Mouse (Mus musculus): ENCODE measurements around the gene Itpr2. TPM values are rescaled to one million over a fixed set of nuclear protein-coding genes. Genes with fewer than 3 reads are reported as not detected.

The Itpr2 gene
- polyA plus RNA-seq, 1 experiment, result 35.0 TPM

DNA sequence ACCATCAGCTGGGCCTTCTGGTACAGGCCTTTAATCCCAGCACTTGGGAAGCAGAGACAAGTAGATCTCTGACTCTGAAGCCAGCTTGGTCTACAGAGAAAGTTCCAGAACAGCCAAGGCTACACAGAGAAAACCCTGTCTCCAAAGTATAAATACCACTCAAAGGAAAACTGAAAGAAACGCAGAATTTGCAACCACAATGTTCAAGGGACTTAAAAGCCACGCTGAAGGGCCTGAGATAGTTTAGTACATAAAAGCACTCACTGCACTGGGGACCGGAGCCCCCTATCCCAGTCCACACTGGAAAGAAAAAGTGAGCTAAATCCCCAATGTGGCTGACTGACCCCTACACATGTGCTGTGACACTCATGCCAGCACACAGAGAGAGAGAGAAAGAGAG, 4.6 kb downstream of the Itpr2 start:
- no peak overlapping the region for H3K4me3 ChIP-seq (ENCODE audit: insufficient read depth, low read depth, low read length)
- 0 out of 2 replicates have a peak overlapping the region, but pooled peaks have one; percentile 32 for H3K27ac ChIP-seq (replicated peaks; ENCODE audit: low read depth, low read length)
- H3K4me1 ChIP-seq (ENCODE audit: control insufficient read depth, insufficient read depth, insufficient read length, low read length), result peaks cover 43% of the 10 kb centered on the region

DNA sequence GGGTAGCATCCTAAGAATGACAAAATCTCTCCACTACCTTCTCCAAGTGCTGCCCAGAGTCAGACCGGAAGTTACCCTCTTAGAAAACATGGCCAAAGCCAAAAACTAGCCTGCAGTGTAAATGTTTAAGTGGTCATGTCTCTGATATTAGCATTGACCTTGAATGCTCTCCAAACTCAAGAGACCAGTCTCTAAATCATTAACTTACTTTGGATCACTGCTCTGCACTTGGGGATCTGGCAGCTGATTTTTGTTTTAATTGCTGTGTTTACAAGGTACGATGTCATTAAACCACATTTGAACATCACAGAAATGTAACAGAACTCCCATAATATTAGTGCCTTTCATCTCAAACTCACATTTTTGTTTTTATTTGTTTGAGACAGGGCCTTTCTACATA, 10.3 kb downstream of the Itpr2 start:
- Histone ChIP-seq H3K4me1 (ENCODE audit: control insufficient read depth, insufficient read depth, insufficient read length, low read length) (peaks cover 35% of the 10 kb centered on the region), H3K27ac (replicated peaks; ENCODE audit: low read depth, low read length) (no peak overlapping the region), H3K4me3 (ENCODE audit: insufficient read depth, low read depth, low read length) (no peak overlapping the region)

DNA sequence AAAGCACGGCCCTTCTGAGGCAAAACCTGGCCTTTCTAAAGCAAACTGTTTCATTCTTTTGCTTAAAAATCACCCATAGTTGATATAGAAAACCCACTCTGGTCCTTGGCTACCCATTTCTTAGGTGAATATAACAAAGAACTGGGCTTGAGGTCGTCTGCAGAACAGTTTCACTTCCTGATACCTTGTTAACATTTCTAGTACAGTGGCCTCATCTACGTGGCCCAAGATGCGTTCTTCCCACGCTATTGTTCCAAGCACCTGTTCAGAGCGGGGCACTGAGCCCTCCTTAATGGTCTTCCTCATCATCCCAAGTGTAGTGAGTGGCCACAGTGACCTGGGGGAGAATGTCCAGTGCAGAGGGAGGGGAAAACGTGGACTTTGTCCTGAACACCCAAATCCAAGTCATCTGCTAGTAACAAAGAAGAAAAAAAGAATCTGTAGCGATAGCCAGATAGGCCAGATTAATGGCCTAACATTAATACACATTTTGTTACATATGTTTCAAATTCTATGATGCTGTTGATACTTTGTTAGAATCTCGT, 11.5 kb downstream of the Itpr2 start:
- no peak overlapping the region for H3K27ac ChIP-seq (replicated peaks; ENCODE audit: low read depth, low read length)
- no peak overlapping the region for H3K4me3 ChIP-seq (ENCODE audit: insufficient read depth, low read depth, low read length)
- peaks cover 32% of the 10 kb centered on the region for H3K4me1 ChIP-seq (ENCODE audit: control insufficient read depth, insufficient read depth, insufficient read length, low read length)

- Histone ChIP-seq H3K4me1 (ENCODE audit: control insufficient read depth, insufficient read depth, insufficient read length, low read length) (peaks cover 27% of the 10 kb centered on the region), H3K4me3 (ENCODE audit: insufficient read depth, low read depth, low read length) (no peak overlapping the region), H3K27ac (replicated peaks; ENCODE audit: low read depth, low read length) (no peak overlapping the region)
Observed at GRCm38 (mm10) chr6:146489841-146490240, 12.2 kb downstream of the Itpr2 start.

DNA sequence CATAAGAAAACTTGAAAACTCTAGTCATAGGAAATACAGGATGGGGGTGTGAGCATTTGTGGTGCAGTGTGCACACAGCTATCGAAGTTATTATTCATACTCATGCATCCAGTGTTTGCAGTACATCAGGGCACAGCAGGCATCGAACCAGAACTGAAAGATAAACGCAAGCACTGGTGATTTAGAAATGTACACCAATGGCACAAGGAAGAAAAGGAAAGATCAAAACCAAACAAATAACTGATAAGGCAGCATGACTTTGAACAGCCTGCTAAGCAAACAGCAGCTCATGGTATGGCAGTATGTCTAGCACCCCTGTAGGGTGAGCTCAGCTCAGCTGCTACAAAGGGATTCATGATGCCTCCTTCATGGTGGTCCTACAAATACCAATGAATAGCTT, 13.3 kb downstream of the Itpr2 start:
- Histone ChIP-seq H3K4me3 (ENCODE audit: insufficient read depth, low read depth, low read length) (no peak overlapping the region), H3K4me1 (ENCODE audit: control insufficient read depth, insufficient read depth, insufficient read length, low read length) (peaks cover 24% of the 10 kb centered on the region), H3K27ac (replicated peaks; ENCODE audit: low read depth, low read length) (no peak overlapping the region)

- Histone ChIP-seq H3K4me1 (ENCODE audit: control insufficient read depth, insufficient read depth, insufficient read length, low read length) (peaks cover 29% of the 10 kb centered on the region), H3K27ac (replicated peaks; ENCODE audit: low read depth, low read length) (0 out of 2 replicates have a peak overlapping the region, but pooled peaks have one; percentile 9), H3K4me3 (ENCODE audit: insufficient read depth, low read depth, low read length) (no peak overlapping the region)
Observed at GRCm38 (mm10) chr6:146487079-146487478, 14.9 kb downstream of the Itpr2 start.

GRCm38 (mm10) chr6:146486073-146486472, 15.9 kb downstream of the Itpr2 start:
- Histone ChIP-seq H3K4me3 (ENCODE audit: insufficient read depth, low read depth, low read length) (no peak overlapping the region), H3K4me1 (ENCODE audit: control insufficient read depth, insufficient read depth, insufficient read length, low read length) (peaks cover 33% of the 10 kb centered on the region), H3K27ac (replicated peaks; ENCODE audit: low read depth, low read length) (0 out of 2 replicates have a peak overlapping the region, but pooled peaks have one; percentile 12)

DNA sequence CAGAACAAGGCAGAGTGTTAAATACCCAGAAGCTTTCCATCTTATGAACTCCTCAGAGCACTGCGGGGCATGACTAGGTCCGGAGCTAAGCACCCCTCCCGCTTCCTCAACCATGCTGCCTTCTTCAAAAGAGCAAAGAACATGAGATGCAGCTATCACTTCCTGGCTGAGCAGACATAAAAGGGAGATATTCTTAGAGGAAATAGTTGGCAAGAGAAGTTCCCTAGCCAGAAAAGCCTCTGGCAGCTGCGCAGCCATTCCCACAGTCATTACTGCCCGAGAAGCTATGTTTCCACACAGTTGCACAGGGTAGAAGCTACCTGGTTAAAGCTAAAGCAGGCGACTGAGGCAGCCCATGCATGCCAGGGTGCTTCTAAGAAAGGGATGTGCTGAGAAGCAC, 20.6 kb downstream of the Itpr2 start:
- Histone ChIP-seq H3K27ac (replicated peaks; ENCODE audit: low read depth, low read length) (no peak overlapping the region), H3K4me1 (ENCODE audit: control insufficient read depth, insufficient read depth, insufficient read length, low read length) (peaks cover 25% of the 10 kb centered on the region), H3K4me3 (ENCODE audit: insufficient read depth, low read depth, low read length) (no peak overlapping the region)

DNA sequence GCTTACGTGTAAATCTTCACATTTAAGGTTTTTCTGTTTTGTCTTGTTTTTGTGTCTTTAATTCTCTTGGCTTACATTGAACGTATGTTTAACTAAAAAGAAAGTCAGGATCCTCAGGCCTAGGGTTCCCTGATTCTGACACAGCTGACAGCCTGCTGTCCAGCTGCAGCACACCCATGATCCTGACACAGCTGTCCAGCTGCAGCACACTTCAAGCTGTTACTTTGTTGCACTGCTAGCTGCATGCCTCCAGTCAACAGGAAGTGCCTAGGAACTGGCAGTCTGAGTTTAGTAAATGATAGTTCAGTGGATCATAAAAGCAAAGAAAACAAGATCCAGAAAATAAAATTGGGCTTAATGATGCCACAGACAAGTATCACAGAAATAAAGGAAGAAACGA, 21.1 kb downstream of the Itpr2 start:
- Histone ChIP-seq H3K27ac (replicated peaks; ENCODE audit: low read depth, low read length) (no peak overlapping the region), H3K4me3 (ENCODE audit: insufficient read depth, low read depth, low read length) (no peak overlapping the region), H3K4me1 (ENCODE audit: control insufficient read depth, insufficient read depth, insufficient read length, low read length) (peaks cover 24% of the 10 kb centered on the region)

- H3K4me1 ChIP-seq (ENCODE audit: control insufficient read depth, insufficient read depth, insufficient read length, low read length), result peaks cover 27% of the 10 kb centered on the region
- no peak overlapping the region for H3K4me3 ChIP-seq (ENCODE audit: insufficient read depth, low read depth, low read length)
- no peak overlapping the region for H3K27ac ChIP-seq (replicated peaks; ENCODE audit: low read depth, low read length)
Observed at GRCm38 (mm10) chr6:146478888-146479683, 22.9 kb downstream of the Itpr2 start.

GRCm38 (mm10) chr6:146476865-146477264, 25.2 kb downstream of the Itpr2 start:
- no peak overlapping the region for H3K4me3 ChIP-seq (ENCODE audit: insufficient read depth, low read depth, low read length)
- peaks cover 31% of the 10 kb centered on the region for H3K4me1 ChIP-seq (ENCODE audit: control insufficient read depth, insufficient read depth, insufficient read length, low read length)
- 0 out of 2 replicates have a peak overlapping the region, but pooled peaks have one; percentile 43 for H3K27ac ChIP-seq (replicated peaks; ENCODE audit: low read depth, low read length)

- peak overlapping the region; percentile 75 for H3K27ac ChIP-seq (replicated peaks; ENCODE audit: low read depth, low read length)
- peaks cover 34% of the 10 kb centered on the region for H3K4me1 ChIP-seq (ENCODE audit: control insufficient read depth, insufficient read depth, insufficient read length, low read length)
- H3K4me3 ChIP-seq (ENCODE audit: insufficient read depth, low read depth, low read length), result no peak overlapping the region
Observed at GRCm38 (mm10) chr6:146474166-146474565, 27.9 kb downstream of the Itpr2 start.

- no peak overlapping the region for H3K4me3 ChIP-seq (ENCODE audit: insufficient read depth, low read depth, low read length)
- H3K4me1 ChIP-seq (ENCODE audit: control insufficient read depth, insufficient read depth, insufficient read length, low read length), result peaks cover 37% of the 10 kb centered on the region
- H3K27ac ChIP-seq (replicated peaks; ENCODE audit: low read depth, low read length), result peak overlapping the region; percentile 75
Observed at GRCm38 (mm10) chr6:146473216-146473955, 28.6 kb downstream of the Itpr2 start.

DNA sequence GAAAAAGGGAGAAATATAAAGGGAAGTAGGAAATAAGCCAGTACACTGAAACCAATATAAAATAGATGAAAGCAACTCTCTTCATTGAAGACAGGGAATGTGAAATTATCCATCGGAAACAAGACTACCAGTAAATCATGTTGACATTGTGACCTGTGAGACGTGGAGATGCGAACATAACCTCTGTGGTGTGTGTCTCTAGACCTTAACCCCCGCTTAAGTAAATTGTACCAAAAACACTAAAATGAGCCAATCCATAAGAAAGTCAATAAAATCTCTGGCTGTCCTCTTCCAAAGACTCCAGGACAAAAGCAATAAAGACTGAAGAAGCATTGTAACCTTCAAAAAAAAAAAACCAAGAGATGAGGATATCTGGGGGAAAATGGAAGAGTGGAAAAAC, 31.6 kb downstream of the Itpr2 start:
- Histone ChIP-seq H3K4me3 (ENCODE audit: insufficient read depth, low read depth, low read length) (no peak overlapping the region), H3K27ac (replicated peaks; ENCODE audit: low read depth, low read length) (peak overlapping the region; percentile 91), H3K4me1 (ENCODE audit: control insufficient read depth, insufficient read depth, insufficient read length, low read length) (peaks cover 40% of the 10 kb centered on the region)

- Histone ChIP-seq H3K4me1 (ENCODE audit: control insufficient read depth, insufficient read depth, insufficient read length, low read length) (peaks cover 40% of the 10 kb centered on the region), H3K4me3 (ENCODE audit: insufficient read depth, low read depth, low read length) (no peak overlapping the region), H3K27ac (replicated peaks; ENCODE audit: low read depth, low read length) (peak overlapping the region; percentile 97)
Observed at GRCm38 (mm10) chr6:146469936-146470335, 32.1 kb downstream of the Itpr2 start.

Measured in brown adipose tissue, adult 24 weeks (tissue).